Mouse (Mus musculus) embryonic facial prominence, embryonic 14.5 days (tissue): Measurements from ENCODE around the gene Tanc1. TPM values are rescaled to one million over a fixed set of nuclear protein-coding genes. Genes with fewer than 3 reads are reported as not detected.
"Not testable (repeated sequence)": the region's sequence is repeated elsewhere in the genome, so short reads cannot be mapped to it uniquely, and the experiment has no call there.

Source experiments
- ATAC-seq: fragments of 200-750 bp; cut with Nextera tagmentation; 2 replicates; pipeline ENCODE4 v1.8.0; 2017; ENCODE audit warnings: low read depth, moderate number of reproducible peaks, moderate TSS enrichment
- DNase-seq: peaks from one replicate; pipeline ENCODE4 v3.0.0-alpha.2; 2015; ENCODE audit warnings: low spot score
- H3K27ac ChIP-seq: fragments of 300-500 bp; sonication (generic); replicated peaks from 2 replicates; pipeline ENCODE4 v1.5.1; 2014; ENCODE audit warnings: low read depth, mild to moderate bottlenecking, low read length, moderate library complexity
- H3K27me3 ChIP-seq: fragments of 300-500 bp; sonication (generic); replicated peaks from 2 replicates; pipeline ENCODE4 v1.6.1; 2014; ENCODE audit warnings: low read length; ENCODE audit not compliant: control insufficient read depth, insufficient read depth
- H3K36me3 ChIP-seq: fragments of 300-500 bp; sonication (generic); 2 replicates; pipeline ENCODE4 v1.6.1; 2014; ENCODE audit warnings: low read length, mixed read lengths; ENCODE audit not compliant: control insufficient read depth, insufficient read depth
- H3K4me1 ChIP-seq: fragments of 300-500 bp; sonication (generic); 2 replicates; pipeline ENCODE4 v1.6.1; 2014; ENCODE audit warnings: antibody characterized with exemption, low read length; ENCODE audit not compliant: control insufficient read depth, insufficient read depth
- H3K4me2 ChIP-seq: fragments of 300-500 bp; sonication (generic); 2 replicates; pipeline ENCODE4 v1.6.1; 2014; ENCODE audit warnings: low read depth, mild to moderate bottlenecking, low read length, moderate library complexity, mixed read lengths
- H3K4me3 ChIP-seq: fragments of 300-500 bp; sonication (generic); 2 replicates; pipeline ENCODE4 v1.5.1; 2014; ENCODE audit warnings: low read depth, mild to moderate bottlenecking, low read length
- H3K9ac ChIP-seq: fragments of 300-500 bp; sonication (generic); 2 replicates; pipeline ENCODE4 v1.6.1; 2014; ENCODE audit warnings: low read depth, mild to moderate bottlenecking, low read length, moderate library complexity, mixed read lengths
- H3K9me3 ChIP-seq: fragments of 300-500 bp; sonication (generic); 2 replicates; pipeline ENCODE4 v1.6.1; 2016; ENCODE audit warnings: low read length; ENCODE audit not compliant: control insufficient read depth
- WGBS: fragments of 180-500 bp; shearing (Covaris S2); extraction: QIAGEN DNeasy Blood & Tissue Kit; methylation state at CpG from one replicate; pipeline ENCODE4 v1.1.7; 2014; 5-methylcytosine and 5-hydroxymethylcytosine counted together
- polyA plus RNA-seq: library from polyadenylated mRNA; unstranded; fragments of >200 nt; fragmentation: Nextera tagmentation; extraction: Ambion mirVana; gene quantifications from 2 replicates; pipeline ENCODE4 v1.2.1, GENCODE M21; 2014

Tanc1 gene
- polyA plus RNA-seq, 1 experiment from 2014 or later = 24.8 TPM

GRCm38 (mm10) chr2:59843848-59844247, 232.0 kb downstream of the Tanc1 start:
- 90% methylated on average over 6 of the region's 6 CpGs for WGBS
- no peak for ATAC-seq
- no peaks in the 10 kb centered on the region for H3K27me3 ChIP-seq
- H3K4me2 ChIP-seq = no peak overlapping the region
- no peak overlapping the region for H3K4me3 ChIP-seq
- DNase-seq = no peak
- no peak overlapping the region for H3K27ac ChIP-seq
- no peak overlapping the region for H3K9ac ChIP-seq
- no peaks in the 10 kb centered on the region for H3K9me3 ChIP-seq
- peaks cover 43% of the 10 kb centered on the region for H3K36me3 ChIP-seq
- H3K4me1 ChIP-seq = no peaks in the 10 kb centered on the region

GRCm38 (mm10) chr2:59851885-59852284, 240.0 kb downstream of the Tanc1 start:
- H3K36me3 ChIP-seq = peaks cover 20% of the 10 kb centered on the region
- not testable (repeated sequence) for ATAC-seq, H3K4me3 ChIP-seq, H3K27me3 ChIP-seq, H3K9me3 ChIP-seq, H3K4me1 ChIP-seq, H3K27ac ChIP-seq, H3K4me2 ChIP-seq, DNase-seq, H3K9ac ChIP-seq
- 85% methylated on average over 3 of the region's 5 CpGs for WGBS

GRCm38 (mm10) chr2:59852916-59853315, 241.1 kb downstream of the Tanc1 start:
- 77% methylated on average over 11 of the region's 11 CpGs for WGBS
- Histone ChIP-seq H3K4me2 (no peak overlapping the region), H3K4me1 (no peaks in the 10 kb centered on the region), H3K27ac (no peak overlapping the region), H3K4me3 (no peak overlapping the region), H3K9me3 (no peaks in the 10 kb centered on the region), H3K9ac (no peak overlapping the region), H3K27me3 (no peaks in the 10 kb centered on the region), H3K36me3 (peaks cover 30% of the 10 kb centered on the region)
- ATAC-seq (peak; percentile 31; the same call in 1 of the 2 replicates), DNase-seq (no peak)

- DNase-seq (no peak), ATAC-seq (no peak)
- peaks cover 35% of the 10 kb centered on the region for H3K36me3 ChIP-seq
- H3K9me3 ChIP-seq = no peaks in the 10 kb centered on the region
- no peak overlapping the region for H3K9ac ChIP-seq
- no peaks in the 10 kb centered on the region for H3K27me3 ChIP-seq
- H3K4me1 ChIP-seq = no peaks in the 10 kb centered on the region
- WGBS = 87% methylated on average over 10 of the region's 10 CpGs
- no peak overlapping the region for H3K4me3 ChIP-seq
- H3K4me2 ChIP-seq = no peak overlapping the region
- H3K27ac ChIP-seq = no peak overlapping the region
Observed at GRCm38 (mm10) chr2:59853543-59853942, 241.7 kb downstream of the Tanc1 start.

DNA sequence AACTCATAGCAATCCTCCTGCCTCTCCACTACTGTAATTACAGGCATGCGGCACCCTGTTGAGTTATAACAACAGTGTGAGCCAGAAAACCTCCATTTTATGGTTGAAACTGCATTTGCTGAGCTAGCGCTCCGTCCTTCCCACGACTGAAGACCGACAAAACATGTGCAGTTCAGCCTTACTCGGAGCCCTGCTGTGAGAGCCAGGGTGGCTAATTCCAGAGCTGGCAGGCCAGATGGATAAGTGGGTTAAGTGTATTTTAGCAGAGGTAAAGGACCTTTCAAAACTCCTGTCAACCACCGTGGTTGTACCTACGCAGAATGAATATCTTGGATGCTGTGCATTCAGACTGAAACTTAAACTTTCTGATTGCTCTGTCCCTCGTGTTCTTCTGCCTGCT, 242.5 kb downstream of the Tanc1 start:
- no peak overlapping the region for H3K9ac ChIP-seq
- H3K27ac ChIP-seq = no peak overlapping the region
- H3K27me3 ChIP-seq = no peaks in the 10 kb centered on the region
- no peak overlapping the region for H3K4me3 ChIP-seq
- no peak overlapping the region for H3K4me2 ChIP-seq
- no peaks in the 10 kb centered on the region for H3K9me3 ChIP-seq
- H3K4me1 ChIP-seq = no peaks in the 10 kb centered on the region
- H3K36me3 ChIP-seq = peaks cover 41% of the 10 kb centered on the region
- 77% methylated on average over 9 of the region's 9 CpGs for WGBS
- ATAC-seq = no peak
- no peak for DNase-seq

DNA sequence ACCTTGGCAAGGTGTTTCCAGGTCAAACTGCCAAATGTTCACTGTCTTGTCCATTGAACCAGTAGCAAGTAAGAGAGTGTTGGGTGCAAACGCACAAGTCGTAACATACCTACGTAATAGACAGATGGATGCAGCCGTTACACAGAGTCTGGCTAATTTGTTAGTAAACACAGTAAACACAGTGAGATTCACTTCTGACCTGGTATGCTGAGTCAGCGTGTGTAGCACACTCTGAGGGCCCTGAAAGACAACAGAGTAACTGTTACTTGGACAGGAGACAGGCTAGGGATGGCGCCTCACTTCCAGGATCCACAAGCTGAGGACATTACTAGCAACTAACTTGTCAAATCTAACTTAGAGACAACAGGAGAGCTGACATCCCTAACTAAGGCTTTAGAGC, 250.8 kb downstream of the Tanc1 start:
- ATAC-seq (no peak), DNase-seq (no peak)
- H3K4me2 ChIP-seq = no peak overlapping the region
- no peaks in the 10 kb centered on the region for H3K4me1 ChIP-seq
- H3K4me3 ChIP-seq = no peak overlapping the region
- 88% methylated on average over 6 of the region's 6 CpGs for WGBS
- no peak overlapping the region for H3K27ac ChIP-seq
- H3K27me3 ChIP-seq = no peaks in the 10 kb centered on the region
- H3K9me3 ChIP-seq = no peaks in the 10 kb centered on the region
- H3K36me3 ChIP-seq = peaks cover 51% of the 10 kb centered on the region
- no peak overlapping the region for H3K9ac ChIP-seq

DNA sequence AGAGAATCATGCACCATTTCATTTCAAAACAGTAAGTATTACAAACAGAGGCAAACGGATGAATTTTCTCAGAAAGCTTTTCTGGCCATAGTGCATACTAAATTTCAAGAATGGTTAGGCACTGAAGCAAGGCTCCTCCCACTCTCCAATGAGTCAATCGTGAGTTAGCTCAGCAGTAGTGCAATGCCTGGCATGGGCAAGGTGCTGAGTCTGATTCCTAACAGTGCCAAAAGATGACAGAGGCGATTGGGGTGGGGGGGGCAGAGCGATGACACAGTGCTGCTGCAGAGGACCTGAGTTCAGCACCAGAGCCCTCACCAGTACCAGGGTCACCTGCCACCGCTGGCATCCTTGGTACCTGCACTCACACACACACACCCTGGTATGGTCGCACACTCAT, 258.7 kb downstream of the Tanc1 start:
- Histone ChIP-seq H3K4me3 (no peak overlapping the region), H3K4me2 (no peak overlapping the region), H3K9ac (no peak overlapping the region), H3K4me1 (no peaks in the 10 kb centered on the region), H3K27ac (no peak overlapping the region), H3K27me3 (no peaks in the 10 kb centered on the region), H3K36me3 (peaks cover 31% of the 10 kb centered on the region), H3K9me3 (no peaks in the 10 kb centered on the region)
- DNase-seq = no peak
- ATAC-seq = no peak
- WGBS = 81% methylated on average over 6 of the region's 6 CpGs

- H3K9me3 ChIP-seq = no peaks in the 10 kb centered on the region
- H3K4me1 ChIP-seq = no peaks in the 10 kb centered on the region
- no peak overlapping the region for H3K9ac ChIP-seq
- 89% methylated on average over 15 of the region's 15 CpGs for WGBS
- H3K36me3 ChIP-seq = peaks cover 45% of the 10 kb centered on the region
- no peak for DNase-seq
- H3K27ac ChIP-seq = no peak overlapping the region
- no peaks in the 10 kb centered on the region for H3K27me3 ChIP-seq
- no peak overlapping the region for H3K4me3 ChIP-seq
- H3K4me2 ChIP-seq = no peak overlapping the region
- no peak for ATAC-seq
Observed at GRCm38 (mm10) chr2:59876482-59876881, 264.6 kb downstream of the Tanc1 start.

DNA sequence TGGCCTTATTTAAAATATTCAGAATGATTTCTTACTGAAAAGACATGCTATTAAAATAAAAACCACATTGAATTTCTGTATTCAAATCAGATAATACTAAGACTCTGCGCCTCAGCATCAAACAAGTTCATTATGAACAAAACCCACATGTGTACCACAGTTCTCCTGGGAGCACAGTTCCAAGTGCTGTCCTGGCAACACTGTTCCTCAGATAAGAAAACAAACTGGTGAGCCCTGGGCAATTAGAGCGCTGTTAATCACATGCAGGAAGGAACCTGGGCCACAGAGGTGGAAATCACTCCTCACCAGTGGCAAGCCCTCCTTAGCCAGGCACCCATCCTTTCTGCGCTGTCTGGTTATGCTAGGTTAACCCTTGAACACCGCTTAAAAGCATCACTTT, 265.5 kb downstream of the Tanc1 start:
- Histone ChIP-seq H3K4me1 (no peaks in the 10 kb centered on the region), H3K36me3 (peaks cover 37% of the 10 kb centered on the region), H3K4me2 (no peak overlapping the region), H3K27ac (no peak overlapping the region), H3K9me3 (no peaks in the 10 kb centered on the region), H3K4me3 (no peak overlapping the region), H3K9ac (no peak overlapping the region), H3K27me3 (no peaks in the 10 kb centered on the region)
- ATAC-seq (peak; percentile 52; the same call in 1 of the 2 replicates), DNase-seq (peak; percentile 50)
- WGBS = 57% methylated on average over 4 of the region's 4 CpGs
